Mouse (Mus musculus) left cerebral cortex, postnatal 10 days (tissue): Measurements from ENCODE around the gene Apbb1. TPM values are rescaled to one million over a fixed set of nuclear protein-coding genes. Genes with fewer than 3 reads are reported as not detected.

ENCODE experiments used
- DNase-seq, 2 experiments: peaks; one replicate each; pipeline ENCODE4 v3.0.0; 2021 to 2022; ENCODE audit warnings: low spot score in 2 of 2, mixed read lengths in 1 of 2; ENCODE audit errors: extremely low spot score in 1 of 2
- intact Hi-C: fragments of 180-260 bp; cut with DNase I; formaldehyde crosslinking; loops from one replicate; pipeline ENCODE4 v1.15.1; 2025
- total RNA-seq, 2 experiments: library from RNA; stranded (reverse); gene quantifications; 2 replicates each; pipeline ENCODE4 v1.2.3; 2021

Gene Apbb1
- total RNA-seq, 2 experiments from 2014 or later = 422 to 438 TPM

DNA sequence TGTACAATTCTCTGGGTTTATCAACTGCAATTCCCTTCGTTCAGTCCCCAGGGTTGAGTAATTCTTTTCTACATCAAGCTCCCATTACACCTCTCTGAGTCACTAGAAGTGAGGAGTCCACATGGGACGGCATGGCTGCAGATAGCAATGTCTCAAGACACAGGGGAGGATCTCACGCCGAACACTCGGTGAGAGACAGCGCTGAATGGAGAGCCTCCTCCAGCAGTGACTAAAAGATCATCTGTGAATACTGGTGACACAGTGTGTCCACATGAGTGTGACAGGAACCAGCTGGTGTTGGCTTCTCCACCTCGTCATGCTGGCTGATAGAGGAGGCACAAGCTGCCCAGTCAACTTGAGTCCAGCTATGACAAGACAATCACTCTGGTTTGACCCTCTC, 33.5 kb downstream of the Apbb1 start:
- intact Hi-C loops = no loop called here
- DNase-seq = no peak

DNA sequence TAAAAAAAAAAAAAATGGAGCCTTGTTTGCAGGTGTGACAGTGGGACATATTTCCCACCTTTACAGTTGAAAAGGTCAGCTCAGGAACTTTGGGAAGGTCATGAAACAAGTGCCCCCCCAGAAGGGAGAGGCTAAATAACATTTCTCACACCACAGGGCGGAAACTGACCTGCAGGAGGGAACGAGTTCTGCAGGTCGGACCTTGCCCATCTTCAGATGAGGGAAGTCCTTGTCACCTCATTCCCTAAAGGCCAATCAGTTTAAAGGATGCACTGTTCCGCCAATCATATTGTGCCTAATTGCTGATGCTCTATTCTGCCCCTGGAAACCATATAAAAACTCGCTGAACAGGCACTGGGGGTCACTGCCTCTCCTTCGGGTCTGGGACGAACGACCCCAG, 35.5 kb downstream of the Apbb1 start:
- intact Hi-C loops = no loop called here
- DNase-seq = no peak

DNA sequence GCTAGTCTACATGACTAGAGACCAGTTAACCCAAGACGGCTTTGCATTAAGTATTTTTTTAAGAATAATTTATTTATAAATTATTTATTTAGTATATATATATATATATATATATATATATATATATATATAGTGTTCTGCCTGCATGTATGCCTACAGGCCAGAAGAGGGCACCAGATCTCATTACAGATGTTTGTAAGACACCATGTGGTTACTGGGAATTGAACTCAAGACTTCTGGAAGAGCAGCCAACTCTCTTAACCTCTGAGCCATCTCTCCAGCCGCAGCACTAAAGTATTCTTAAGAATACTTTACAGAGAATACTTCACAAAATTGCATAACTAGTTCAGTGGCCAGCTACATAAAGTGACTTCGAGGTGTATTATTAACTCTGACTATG, 47.3 kb downstream of the Apbb1 start:
- DNase-seq = no peak
- intact Hi-C loops = no loop called here

DNA sequence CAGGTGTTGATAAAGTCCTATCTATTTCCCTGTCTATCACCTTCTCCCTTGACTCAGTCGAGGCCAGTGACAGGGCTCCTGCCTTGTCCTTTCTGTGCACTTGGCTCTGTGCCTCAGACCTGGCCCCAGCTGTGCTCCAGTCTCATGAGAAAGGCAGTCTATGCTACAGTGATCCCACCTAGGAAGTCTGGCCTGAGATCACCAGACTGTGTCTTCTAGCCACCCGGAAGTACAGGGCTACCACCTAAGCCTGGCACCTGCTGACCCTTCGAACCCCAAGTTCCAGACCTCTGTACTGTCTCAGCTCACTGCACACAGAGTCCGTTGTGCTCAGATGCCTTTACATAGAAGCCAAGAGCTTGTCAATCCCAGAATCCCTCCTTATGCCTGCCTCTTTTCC, 53.4 kb downstream of the Apbb1 start:
- intact Hi-C loops = loop anchor here (5.0 kb wide), 1 partner anchor 356 kb away; no protein-coding TSS in a partner anchor
- no peak for DNase-seq

DNA sequence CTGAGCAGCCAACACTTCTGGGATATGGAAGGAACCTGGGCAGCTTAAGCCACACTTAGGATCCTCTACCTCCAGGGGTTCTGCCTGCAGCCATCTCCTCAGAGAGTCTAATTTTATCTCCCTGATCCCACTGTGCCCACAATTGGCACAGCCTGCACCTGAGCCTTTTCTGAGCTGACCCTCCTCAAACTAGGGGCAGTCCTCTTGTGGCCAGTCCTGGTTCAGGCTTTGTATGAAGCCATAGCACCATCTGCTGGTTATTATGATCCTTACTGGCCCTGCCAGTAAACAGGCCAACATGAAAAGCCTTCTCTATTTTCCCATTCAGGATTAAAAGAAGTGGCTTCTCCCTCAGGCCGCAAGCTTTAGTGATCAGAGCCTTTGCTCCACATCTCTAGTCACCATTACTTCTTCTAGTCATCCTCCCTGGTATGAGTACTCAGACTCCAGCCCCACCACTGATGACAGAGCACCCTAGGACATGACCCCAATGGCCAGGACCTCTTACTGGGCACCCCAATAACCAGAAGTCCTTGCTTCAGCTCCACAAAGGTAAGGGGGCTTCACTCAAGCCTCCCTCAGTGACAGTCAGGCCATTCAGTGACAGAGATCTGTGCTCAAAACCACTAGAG, 54.0 kb downstream of the Apbb1 start:
- intact Hi-C loops = loop anchor here (5.0 kb wide), 1 partner anchor 355 kb away; no protein-coding TSS in a partner anchor
- peak in 1 of 2 experiments; percentile 44 for DNase-seq

DNA sequence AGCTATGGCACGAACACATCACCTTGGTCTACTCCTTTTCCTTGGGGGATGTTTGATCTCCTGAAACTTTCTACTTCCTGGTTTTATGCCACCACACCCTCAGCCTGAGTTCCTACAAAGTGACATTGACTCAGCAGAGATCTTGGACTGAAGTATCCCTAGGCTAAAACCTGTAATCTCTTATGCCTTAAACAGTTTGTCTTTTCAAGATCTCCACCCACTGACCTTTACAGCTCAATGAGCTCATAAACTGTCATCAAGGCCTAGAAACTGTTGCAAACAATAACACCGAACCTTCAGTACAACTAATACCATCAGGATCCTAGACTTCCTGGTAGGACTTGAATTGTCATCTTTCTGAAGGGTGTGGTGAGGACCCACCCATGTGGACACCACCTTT, 57.2 kb downstream of the Apbb1 start:
- no peak for DNase-seq
- intact Hi-C loops = no loop called here

DNA sequence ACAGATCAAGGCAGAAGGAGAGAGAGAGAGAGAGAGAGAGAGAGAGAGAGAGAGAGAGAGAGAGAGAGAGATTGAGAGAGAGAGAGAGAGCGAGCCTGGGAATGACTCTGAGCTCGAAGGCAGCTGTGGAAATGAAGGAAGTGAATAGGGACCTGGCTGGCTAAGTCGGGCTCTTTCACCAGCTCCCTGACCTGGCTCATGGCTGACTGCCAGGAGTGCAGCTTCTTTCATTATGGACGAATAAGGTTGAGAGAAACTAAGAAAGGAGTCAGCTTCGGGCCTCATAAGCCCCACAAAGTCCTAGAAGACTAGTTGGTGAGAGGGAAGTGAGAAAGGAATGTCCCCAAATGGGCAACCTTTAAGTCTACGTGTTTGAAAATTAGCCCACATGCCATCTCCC, 61.3 kb downstream of the Apbb1 start:
- intact Hi-C loops = no loop called here
- DNase-seq = peak in 1 of 2 experiments; percentile 45

DNA sequence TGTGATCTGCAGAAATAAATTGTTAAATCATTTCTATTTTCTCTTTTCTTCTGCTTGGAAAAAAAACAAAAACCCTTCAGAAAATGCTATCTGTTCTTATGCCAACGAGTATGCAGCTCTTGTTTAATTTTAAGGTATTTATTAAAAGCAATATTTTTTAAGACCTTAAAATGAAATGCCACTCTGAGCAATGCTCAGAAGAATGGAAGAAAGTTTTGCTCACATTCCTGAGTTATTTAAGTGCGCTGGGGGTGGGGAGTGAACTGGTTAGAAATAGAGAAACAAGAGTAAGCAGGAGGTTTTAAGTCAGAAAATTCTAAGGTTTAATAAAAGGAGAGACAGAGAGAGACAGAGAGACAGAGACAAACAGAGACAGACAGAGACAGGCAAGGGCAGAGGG, 61.7 kb downstream of the Apbb1 start:
- no peak for DNase-seq
- intact Hi-C loops = loop anchor here (5.0 kb wide), 2 partner anchors 37 to 107 kb away; partner anchors contain the start of gene Cavin3

DNA sequence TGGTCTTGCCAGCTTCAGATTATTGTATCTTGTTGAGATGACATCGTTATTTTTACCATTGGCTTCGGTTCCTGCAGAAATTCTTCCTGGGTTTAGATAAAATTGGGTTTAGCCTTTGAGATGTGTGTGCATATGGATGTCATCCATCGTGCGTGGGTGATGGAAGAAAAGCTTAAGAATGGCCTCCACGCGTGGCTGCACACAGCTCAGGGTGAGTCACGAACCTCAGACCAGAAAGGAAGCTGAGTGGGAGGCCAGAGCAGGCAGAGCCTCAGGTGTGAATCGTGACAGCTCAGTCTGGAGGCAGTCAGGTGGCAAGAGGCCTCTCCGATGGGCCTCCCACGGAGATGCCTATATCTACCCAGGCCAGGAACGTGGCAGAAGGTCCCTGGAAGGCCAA, 62.1 kb downstream of the Apbb1 start:
- peak; percentile 56 to 74 for DNase-seq

DNA sequence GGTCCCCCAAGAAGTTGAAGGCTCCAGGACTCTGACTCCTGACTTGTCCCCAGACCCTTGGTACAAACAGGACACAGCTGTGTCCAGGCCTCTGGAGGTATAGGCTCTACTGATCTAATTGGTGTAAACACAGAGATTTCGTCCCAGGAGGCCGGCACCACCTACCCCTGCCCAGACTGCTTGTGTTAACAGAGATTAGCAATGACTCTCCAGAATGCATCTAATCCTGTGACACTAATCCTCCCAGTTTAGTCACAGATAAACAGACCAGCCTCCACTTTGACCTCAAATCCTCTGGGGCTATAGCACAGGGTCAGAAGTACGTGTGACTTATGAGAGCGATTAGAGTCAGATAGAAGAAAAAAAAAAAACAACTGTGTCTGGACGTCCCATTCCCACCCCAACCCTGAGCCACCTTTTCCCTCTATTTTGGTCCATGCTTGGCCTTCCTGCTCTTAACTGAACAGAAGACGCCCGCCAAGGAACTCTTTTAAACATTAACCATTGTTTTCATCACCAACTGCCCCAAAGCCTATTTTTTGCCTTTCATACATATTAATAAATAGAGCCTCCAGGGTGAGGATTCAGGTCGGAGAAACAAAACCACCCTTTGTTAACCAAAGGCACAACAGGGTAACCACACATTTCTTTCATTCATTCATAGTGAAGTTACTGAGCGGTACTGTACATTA, 64.6 kb downstream of the Apbb1 start:
- no peak for DNase-seq
- intact Hi-C loops = loop anchor here (5.0 kb wide), 2 partner anchors 35 to 105 kb away; partner anchors contain the start of gene Cavin3

More for the DNA sequence above, 62.1 kb downstream of the Apbb1 start:
- intact Hi-C loops = loop anchor here (5.0 kb wide), 2 partner anchors 37 to 107 kb away; partner anchors contain the start of gene Cavin3

DNA sequence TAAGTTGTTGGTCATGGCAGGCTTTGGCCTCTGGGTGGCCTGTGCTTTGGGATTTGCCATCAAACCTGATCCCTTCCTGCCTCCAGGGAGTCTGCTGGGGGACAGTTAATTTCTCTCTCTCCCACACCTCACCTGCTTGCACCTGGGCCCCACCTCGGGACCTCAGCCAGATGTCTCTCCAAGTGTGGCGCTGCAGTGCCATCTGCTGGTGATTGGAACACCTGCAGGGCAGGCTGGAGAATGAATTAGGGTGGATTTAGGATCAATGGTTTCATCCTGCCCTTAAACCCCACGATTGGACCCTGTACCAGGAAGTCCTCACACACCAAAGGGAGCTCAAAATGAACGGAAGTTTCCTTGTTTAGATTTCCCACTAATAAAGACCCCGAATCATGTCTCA, 66.3 kb downstream of the Apbb1 start:
- intact Hi-C loops = loop anchor here (5.0 kb wide), 2 partner anchors 33 to 103 kb away; partner anchors contain the start of gene Cavin3

DNA sequence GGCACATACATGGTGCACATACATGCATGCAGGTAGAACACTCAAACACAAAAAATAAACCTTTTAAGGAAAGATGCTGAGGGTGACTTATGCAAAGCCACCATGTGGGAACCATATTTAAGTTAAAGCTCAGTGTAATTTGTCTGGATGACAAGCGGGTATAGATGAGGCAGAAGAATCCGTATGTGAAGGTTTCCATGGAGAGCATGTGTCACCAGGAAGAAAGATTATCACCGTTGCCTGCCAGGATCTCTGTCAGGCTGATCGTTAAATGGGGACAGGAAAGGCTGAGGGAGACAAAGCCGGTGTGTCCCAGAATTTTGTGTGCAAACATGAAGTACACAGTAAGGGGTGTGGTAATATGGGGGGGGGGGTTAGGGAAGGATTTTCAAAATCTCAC, 66.9 kb downstream of the Apbb1 start:
- intact Hi-C loops = no loop called here
- no peak for DNase-seq

More for the DNA sequence above, 66.3 kb downstream of the Apbb1 start:
- peak; percentile 18 to 59 for DNase-seq

DNA sequence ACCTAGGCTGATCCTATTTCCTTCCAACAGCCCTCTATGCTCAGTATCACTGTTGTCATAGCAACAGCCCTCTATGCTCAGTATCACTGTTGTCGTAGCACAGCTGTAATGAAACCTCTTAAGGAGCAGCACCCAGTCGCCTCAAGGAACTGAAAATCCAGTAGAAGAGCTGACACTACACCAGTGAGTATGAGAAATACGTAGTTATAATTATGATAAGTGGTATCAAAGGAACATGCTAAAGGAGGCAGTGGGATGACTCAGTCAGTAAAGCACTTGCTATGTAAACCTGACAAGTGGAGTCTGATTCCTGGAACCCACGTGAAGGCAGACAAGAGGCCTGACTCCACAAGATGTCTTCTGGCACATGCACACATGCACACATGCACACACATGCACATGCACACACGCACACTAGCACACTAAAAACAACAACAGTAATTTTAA, 67.6 kb downstream of the Apbb1 start:
- intact Hi-C loops = no loop called here
- no peak for DNase-seq

DNA sequence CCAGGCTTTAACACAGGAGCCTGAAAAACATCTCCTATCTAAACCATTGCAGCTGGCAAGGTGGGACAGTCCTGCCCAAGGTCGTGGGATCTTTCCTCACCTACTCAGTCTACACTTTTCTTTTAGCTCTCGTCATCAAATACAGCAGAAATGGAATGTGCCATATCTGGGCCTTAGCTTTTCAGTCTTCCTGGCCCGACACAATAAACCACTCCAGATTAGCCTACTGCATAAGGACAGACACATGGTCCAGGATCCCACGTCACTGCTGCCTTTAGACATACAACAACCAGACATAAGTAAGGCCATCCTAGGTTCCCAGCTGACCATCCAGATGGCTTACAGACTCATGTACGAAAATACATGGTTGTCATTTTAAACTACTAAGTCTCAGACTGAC, 71.3 kb downstream of the Apbb1 start:
- intact Hi-C loops = no loop called here
- DNase-seq = peak in 1 of 2 experiments; percentile 35

Other genes with a start within 250 kb of the Apbb1 start
- gene Olfr690, start 247.5 kb downstream of the Apbb1 start, total RNA-seq = under 1 TPM; 0.32 to 0.61 TPM
- under 1 TPM; 0.36 to 0.39 TPM for gene Olfr691, start 239.4 kb downstream of the Apbb1 start, total RNA-seq
- not detected for gene Olfr692, start 213.4 kb downstream of the Apbb1 start, total RNA-seq
- gene Gm5901, start 206.6 kb downstream of the Apbb1 start, total RNA-seq = not detected
- 10 to 100 TPM; 67.7 to 71.4 TPM for gene Fam160a2, start 181.6 kb downstream of the Apbb1 start, total RNA-seq
- under 1 TPM; 0.36 to 0.43 TPM for gene Cnga4, start 177.1 kb downstream of the Apbb1 start, total RNA-seq
- gene Cckbr, start 155.9 kb downstream of the Apbb1 start, total RNA-seq = 10 to 100 TPM; 28.8 to 35.4 TPM
- 10 to 100 TPM; 11.1 to 13.4 TPM for gene Cavin3, start 99.4 kb downstream of the Apbb1 start, total RNA-seq
- gene Smpd1, start 27.3 kb downstream of the Apbb1 start, total RNA-seq = 100 to 1,000 TPM in 1 of 2 experiments, 10 to 100 TPM in 1; 99.5 to 101 TPM
- not detected for gene Hpx, start 18.5 kb upstream of the Apbb1 start, total RNA-seq
- gene Trim3, start 51.9 kb upstream of the Apbb1 start, total RNA-seq = 100 to 1,000 TPM; 144 to 151 TPM
- 10 to 100 TPM; 76.9 to 82.2 TPM for gene Timm10b, start 58.4 kb upstream of the Apbb1 start, total RNA-seq
- 10 to 100 TPM; 88.1 to 97.9 TPM for gene Arfip2, start 58.8 kb upstream of the Apbb1 start, total RNA-seq
- gene Gm45799, start 58.9 kb upstream of the Apbb1 start, total RNA-seq = 10 to 100 TPM; 10.8 to 11.6 TPM
- gene Dnhd1, start 69.2 kb upstream of the Apbb1 start, total RNA-seq = 1 to 10 TPM; 4.9 to 6.1 TPM
- 100 to 1,000 TPM in 1 of 2 experiments, 10 to 100 TPM in 1; 97.7 to 117 TPM for gene Ilk, start 154.9 kb upstream of the Apbb1 start, total RNA-seq
- 10 to 100 TPM in 1 of 2 experiments, 1 to 10 TPM in 1; 9.9 to 16.0 TPM for gene Rrp8, start 155.7 kb upstream of the Apbb1 start, total RNA-seq
- gene Taf10, start 162.7 kb upstream of the Apbb1 start, total RNA-seq = 100 to 1,000 TPM; 144 to 152 TPM
- 10 to 100 TPM; 32.6 to 40.0 TPM for gene Tpp1, start 170.6 kb upstream of the Apbb1 start, total RNA-seq
- gene Dchs1, start 206.0 kb upstream of the Apbb1 start, total RNA-seq = 10 to 100 TPM; 31.1 to 34.7 TPM
- gene Mrpl17, start 229.4 kb upstream of the Apbb1 start, total RNA-seq = 100 to 1,000 TPM; 109 to 110 TPM